Mouse (Mus musculus): ENCODE results near the gene Oxtr. TPM values are rescaled to one million over a fixed set of nuclear protein-coding genes. Genes with fewer than 3 reads are reported as not detected.

Oxtr gene
- polyA plus RNA-seq, 1 experiment from 2014 or later: 0.13 TPM

DNA sequence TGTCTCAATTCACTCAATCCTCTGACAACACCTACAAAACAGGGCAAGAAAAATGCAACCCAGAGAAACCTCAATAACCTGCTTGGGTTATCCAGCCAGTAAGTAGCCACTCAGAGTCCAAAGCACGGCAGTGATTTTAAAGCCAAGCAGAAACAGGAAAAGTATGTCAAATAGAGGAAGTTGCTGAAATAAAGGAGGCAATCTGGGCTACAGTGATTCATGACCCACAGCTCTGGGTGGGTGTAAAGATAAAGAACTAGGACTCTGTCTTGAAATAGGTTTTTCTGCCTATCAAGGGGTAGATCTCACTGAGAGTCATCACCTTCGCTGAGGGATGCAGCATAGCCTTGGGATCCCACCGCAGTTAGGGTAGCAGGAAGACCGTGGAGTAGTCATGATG, 18.1 kb downstream of the Oxtr start:
- no peaks in the 10 kb centered on the region for H3K9me3 ChIP-seq (replicated peaks)
- no peak for DNase-seq (ENCODE audit: low spot score)
- no peaks in the 10 kb centered on the region for H3K36me3 ChIP-seq
- H3K27ac ChIP-seq: no peak overlapping the region
- no peaks in the 10 kb centered on the region for H3K4me1 ChIP-seq
- H3K4me3 ChIP-seq: no peak overlapping the region
- no peaks in the 10 kb centered on the region for H3K27me3 ChIP-seq (ENCODE audit: low read depth, poor library complexity, severe bottlenecking)
- WGBS: 89% methylated on average over 4 of the region's 4 CpGs

- Histone ChIP-seq H3K4me3 (no peak overlapping the region), H3K27ac (no peak overlapping the region), H3K9me3 (replicated peaks) (no peaks in the 10 kb centered on the region), H3K27me3 (ENCODE audit: low read depth, poor library complexity, severe bottlenecking) (no peaks in the 10 kb centered on the region), H3K4me1 (no peaks in the 10 kb centered on the region), H3K36me3 (no peaks in the 10 kb centered on the region)
- no peak for DNase-seq (ENCODE audit: low spot score)
These were observed 23.7 kb downstream of the Oxtr start for GRCm38 (mm10) chr6:112466001-112466400.

GRCm38 (mm10) chr6:112465441-112465840, 24.3 kb downstream of the Oxtr start:
- no peak for DNase-seq (ENCODE audit: low spot score)
- Histone ChIP-seq H3K27me3 (ENCODE audit: low read depth, poor library complexity, severe bottlenecking) (no peaks in the 10 kb centered on the region), H3K36me3 (no peaks in the 10 kb centered on the region), H3K27ac (no peak overlapping the region), H3K4me1 (no peaks in the 10 kb centered on the region), H3K9me3 (replicated peaks) (no peaks in the 10 kb centered on the region), H3K4me3 (no peak overlapping the region)
- WGBS: 84% methylated on average over 3 of the region's 3 CpGs

- Histone ChIP-seq H3K36me3 (no peaks in the 10 kb centered on the region), H3K4me3 (no peak overlapping the region), H3K27ac (no peak overlapping the region), H3K4me1 (peaks cover 3% of the 10 kb centered on the region), H3K27me3 (ENCODE audit: low read depth, poor library complexity, severe bottlenecking) (no peaks in the 10 kb centered on the region), H3K9me3 (replicated peaks) (no peaks in the 10 kb centered on the region)
- 86% methylated on average over 6 of the region's 6 CpGs for WGBS
- DNase-seq (ENCODE audit: low spot score): no peak
These were observed 26.4 kb downstream of the Oxtr start for GRCm38 (mm10) chr6:112463331-112463730.

- 96% methylated on average over 5 of the region's 5 CpGs for WGBS
These were observed 28.3 kb downstream of the Oxtr start for GRCm38 (mm10) chr6:112461459-112461858.

DNA sequence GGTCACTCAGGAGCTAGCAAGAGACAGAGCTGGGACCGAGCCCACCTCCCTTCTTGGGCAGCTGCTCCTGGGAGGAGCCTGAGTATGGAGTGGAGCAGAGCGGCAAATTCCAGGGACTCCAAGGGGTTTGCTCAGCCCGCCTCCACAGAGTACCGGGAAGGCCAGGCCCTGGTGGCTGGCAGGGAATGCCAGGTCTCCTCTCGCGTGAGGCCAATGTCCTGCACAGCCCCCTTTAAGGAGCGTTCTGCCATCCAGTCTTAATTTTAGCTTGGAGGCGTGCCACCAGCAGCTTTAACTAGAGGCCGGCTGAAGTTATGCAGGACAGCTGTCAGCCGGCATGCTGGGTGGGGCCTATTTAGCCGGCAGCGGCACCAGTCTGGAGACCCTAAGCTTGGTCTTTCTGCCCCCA, 30.4 kb downstream of the Oxtr start, which contains the start of gene Cav3:
Cav3 (plus strand) TSS at position 165 of the 409 bp plus-strand sequence.
- Histone ChIP-seq H3K4me3 (no peak within 1 kb of the TSS), H3K9me3 (replicated peaks) (no peaks in the 10 kb centered on the region), H3K27me3 (ENCODE audit: low read depth, poor library complexity, severe bottlenecking) (no peaks in the 10 kb centered on the region), H3K4me1 (peaks cover 3% of the 10 kb centered on the region), H3K27ac (no peak within 1 kb of the TSS; the same call in 1 of the 2 replicates), H3K36me3 (no peaks in the 10 kb centered on the region)
- 76% methylated on average over 12 of the region's 12 CpGs for WGBS
- DNase-seq (ENCODE audit: low spot score): no peak

More at GRCm38 (mm10) chr6:112461459-112461858, 28.3 kb downstream of the Oxtr start:
- Histone ChIP-seq H3K4me3 (no peak overlapping the region), H3K9me3 (replicated peaks) (no peaks in the 10 kb centered on the region), H3K36me3 (no peaks in the 10 kb centered on the region), H3K27ac (no peak overlapping the region), H3K27me3 (ENCODE audit: low read depth, poor library complexity, severe bottlenecking) (no peaks in the 10 kb centered on the region), H3K4me1 (peaks cover 3% of the 10 kb centered on the region)
- DNase-seq (ENCODE audit: low spot score): no peak

DNA sequence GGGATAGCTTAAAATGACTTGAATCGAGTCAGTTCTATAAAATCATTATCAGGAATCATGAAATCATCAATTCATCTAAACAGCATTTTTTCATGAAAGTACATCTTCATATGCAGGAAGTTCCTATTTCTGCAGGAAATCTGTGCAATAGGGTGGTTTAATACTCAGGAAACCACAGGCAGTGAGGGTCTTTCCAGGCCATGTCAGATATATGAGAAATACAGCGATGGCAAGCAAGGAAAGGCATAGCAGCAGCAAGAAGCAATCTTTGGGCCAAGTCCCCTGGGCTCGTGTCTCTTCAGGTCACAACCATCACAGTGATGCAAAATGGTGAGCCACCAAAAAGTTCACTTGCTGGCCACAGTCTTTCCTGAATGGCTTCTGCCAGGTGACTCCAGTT, 44.1 kb downstream of the Oxtr start:
- 90% methylated on average over 3 of the region's 3 CpGs for WGBS
- H3K36me3 ChIP-seq: no peaks in the 10 kb centered on the region
- no peaks in the 10 kb centered on the region for H3K9me3 ChIP-seq (replicated peaks)
- H3K4me1 ChIP-seq: no peaks in the 10 kb centered on the region
- no peak overlapping the region for H3K4me3 ChIP-seq
- no peak overlapping the region for H3K27ac ChIP-seq
- no peaks in the 10 kb centered on the region for H3K27me3 ChIP-seq (ENCODE audit: low read depth, poor library complexity, severe bottlenecking)
- no peak for DNase-seq (ENCODE audit: low spot score)

DNA sequence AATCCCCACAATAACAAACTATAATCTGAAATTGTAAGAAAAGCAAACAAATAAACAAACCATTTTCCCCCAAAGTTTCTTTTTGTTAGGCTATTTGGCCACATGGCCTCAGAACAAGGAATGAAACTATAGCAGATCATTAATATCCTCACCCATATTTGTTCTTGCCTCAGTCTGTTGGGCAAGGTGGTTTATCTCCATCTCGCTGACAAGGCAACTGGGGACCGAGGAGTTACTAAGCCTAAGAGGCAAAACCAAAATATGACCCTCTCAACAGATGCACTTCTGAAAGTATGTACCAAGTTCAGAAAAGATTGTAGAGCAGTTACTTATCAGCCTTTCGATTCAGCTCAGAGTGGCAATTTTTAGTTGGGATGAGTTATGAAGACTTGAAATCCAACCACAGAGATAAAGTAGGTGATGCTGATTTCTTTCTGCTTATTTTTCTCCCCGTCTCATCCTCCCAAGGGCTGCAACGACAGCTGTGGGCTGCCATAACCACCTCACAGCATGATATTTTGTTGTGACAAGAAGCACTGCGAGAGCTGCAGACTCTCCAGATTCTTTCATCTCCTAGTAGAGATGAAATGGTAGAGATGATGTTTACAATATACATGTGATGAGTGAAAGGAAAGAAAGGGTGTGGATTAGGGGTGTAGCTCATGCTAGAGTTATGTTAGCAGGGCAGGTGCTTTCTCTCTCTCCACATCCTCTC, 63.6 kb downstream of the Oxtr start:
- Histone ChIP-seq H3K4me3 (no peak overlapping the region), H3K4me1 (no peaks in the 10 kb centered on the region), H3K36me3 (no peaks in the 10 kb centered on the region), H3K27me3 (ENCODE audit: low read depth, poor library complexity, severe bottlenecking) (no peaks in the 10 kb centered on the region), H3K9me3 (replicated peaks) (no peaks in the 10 kb centered on the region; the same call in 1 of the 2 replicates), H3K27ac (no peak overlapping the region)
- DNase-seq (ENCODE audit: low spot score): no peak
- 82% methylated on average over 6 of the region's 6 CpGs for WGBS

- H3K27me3 ChIP-seq (ENCODE audit: low read depth, poor library complexity, severe bottlenecking): no peaks in the 10 kb centered on the region
- no peaks in the 10 kb centered on the region; the same call in 1 of the 2 replicates for H3K9me3 ChIP-seq (replicated peaks)
- no peak for DNase-seq (ENCODE audit: low spot score)
- H3K4me3 ChIP-seq: no peak overlapping the region
- no peaks in the 10 kb centered on the region for H3K36me3 ChIP-seq
- WGBS: 87% methylated on average over 8 of the region's 8 CpGs
- no peaks in the 10 kb centered on the region for H3K4me1 ChIP-seq
- no peak overlapping the region for H3K27ac ChIP-seq
These were observed 65.8 kb downstream of the Oxtr start for GRCm38 (mm10) chr6:112423746-112424501.

Other genes starting within 250 kb of the Oxtr start
- gene Lmcd1, start 216.2 kb downstream of the Oxtr start, polyA plus RNA-seq (2016; fragmentation: Nextera tagmentation; extraction: Ambion mirVana): 5.0 and 6.0 TPM in 2 replicates
- 2.0 and 2.4 TPM in 2 replicates for gene Ssu2, start 101.9 kb downstream of the Oxtr start, polyA plus RNA-seq (2016; fragmentation: Nextera tagmentation; extraction: Ambion mirVana)
- gene Cav3, start 30.4 kb downstream of the Oxtr start, polyA plus RNA-seq (2016; fragmentation: Nextera tagmentation; extraction: Ambion mirVana): 0.16 TPM in 1 of 2 replicates, not detected in the other
- gene Rad18, start 206.7 kb upstream of the Oxtr start, polyA plus RNA-seq (2016; fragmentation: Nextera tagmentation; extraction: Ambion mirVana): 55.0 and 59.0 TPM in 2 replicates